Mouse (Mus musculus): ENCODE measurements around the gene Tfr2. TPM values are rescaled to one million over a fixed set of nuclear protein-coding genes. Genes with fewer than 3 reads are reported as not detected.

Tfr2 gene
- polyA plus RNA-seq, 1 experiment from 2014 or later: 10.1 TPM

DNA sequence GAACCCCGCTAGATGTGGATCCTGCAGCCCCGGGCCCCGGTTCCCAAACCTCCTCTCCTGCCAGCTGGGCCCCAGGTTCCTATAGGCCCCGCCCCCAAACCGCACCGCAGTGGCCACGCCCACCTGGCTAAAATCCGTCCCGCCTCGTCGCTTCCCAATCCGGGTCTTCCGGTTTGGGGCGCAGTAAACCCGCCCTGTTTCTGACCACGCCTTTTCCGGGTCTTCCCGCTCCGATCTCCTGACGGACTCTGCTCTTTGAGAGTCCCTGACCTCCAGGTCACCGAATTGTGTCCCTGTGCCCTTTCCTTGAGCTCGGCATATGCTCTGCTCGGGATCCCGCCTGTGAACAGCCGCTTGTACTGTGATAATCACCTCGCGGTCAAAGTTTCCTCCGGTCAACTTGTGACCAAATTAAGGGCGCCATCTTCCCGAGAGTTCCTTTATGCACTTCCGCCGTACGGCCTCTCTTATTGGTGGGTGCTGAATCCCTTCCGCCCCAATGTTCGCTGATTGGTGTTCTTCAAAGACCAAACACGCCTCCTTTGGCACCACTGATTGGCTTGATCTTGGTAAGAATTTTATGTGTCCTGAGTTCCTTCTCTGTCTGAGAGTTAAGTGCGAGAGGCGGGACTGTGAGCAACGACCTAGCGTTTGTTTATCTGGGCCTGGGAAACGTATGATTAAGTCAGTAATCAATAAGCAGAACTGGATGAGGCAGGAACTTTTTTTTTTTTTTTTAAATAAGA is 31.2 kb downstream of the Tfr2 start, which contains the start of gene Mospd3:
Gene Mospd3, minus strand, starts transcription at position 440 of the 746 bp plus-strand sequence.
- H3K9ac ChIP-seq (ENCODE audit: low read depth, low read length): peak within 1 kb of the TSS; percentile 98
- H3K4me3 ChIP-seq (ENCODE audit: low read depth, low read length): peak within 1 kb of the TSS; percentile 85
- H3K36me3 ChIP-seq (ENCODE audit: control insufficient read depth, insufficient read depth, low read length): peaks cover 3% of the 10 kb centered on the region; the same call in 1 of the 2 replicates
- WGBS: under 1% methylated on average over 41 of the region's 41 CpGs
- peak within 1 kb of the TSS; percentile 99 for H3K4me2 ChIP-seq (ENCODE audit: low read length)
- ATAC-seq: peak; percentile 97
- no peaks in the 10 kb centered on the region for H3K27me3 ChIP-seq (ENCODE audit: control insufficient read depth, insufficient read depth, low read depth, low read length)
- H3K27ac ChIP-seq (ENCODE audit: low read length): peak within 1 kb of the TSS; percentile 80
- H3K9me3 ChIP-seq (replicated peaks; ENCODE audit: control insufficient read depth, low read length, poor library complexity, severe bottlenecking): no peaks in the 10 kb centered on the region
- H3K4me1 ChIP-seq (ENCODE audit: control insufficient read depth, insufficient read depth, low read length): peaks cover 12% of the 10 kb centered on the region

DNA sequence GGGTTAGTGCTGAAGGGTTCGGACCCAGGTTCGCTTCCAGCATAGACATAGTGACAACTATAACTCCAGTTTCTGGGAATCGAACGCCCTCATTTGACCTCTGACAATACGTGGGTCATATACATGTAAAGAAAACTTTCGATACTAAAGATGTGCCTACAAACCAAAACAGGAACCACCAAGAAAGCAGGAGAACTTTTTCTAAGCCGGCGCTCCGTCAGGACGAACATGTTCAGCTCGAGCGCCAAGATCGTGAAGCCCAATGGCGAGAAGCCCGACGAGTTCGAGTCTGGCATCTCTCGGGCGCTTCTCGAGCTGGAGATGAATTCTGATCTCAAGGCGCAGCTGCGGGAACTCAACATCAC is 31.7 kb downstream of the Tfr2 start:
- WGBS: under 1% methylated on average over 22 of the region's 22 CpGs
- peaks cover 3% of the 10 kb centered on the region; the same call in 1 of the 2 replicates for H3K36me3 ChIP-seq (ENCODE audit: control insufficient read depth, insufficient read depth, low read length)
- peak overlapping the region; percentile 84 for H3K4me2 ChIP-seq (ENCODE audit: low read length)
- peaks cover 12% of the 10 kb centered on the region for H3K4me1 ChIP-seq (ENCODE audit: control insufficient read depth, insufficient read depth, low read length)
- H3K9me3 ChIP-seq (replicated peaks; ENCODE audit: control insufficient read depth, low read length, poor library complexity, severe bottlenecking): no peaks in the 10 kb centered on the region
- peak overlapping the region; percentile 54 for H3K9ac ChIP-seq (ENCODE audit: low read depth, low read length)
- H3K4me3 ChIP-seq (ENCODE audit: low read depth, low read length): peak overlapping the region; percentile 85
- no peaks in the 10 kb centered on the region for H3K27me3 ChIP-seq (ENCODE audit: control insufficient read depth, insufficient read depth, low read depth, low read length)
- no peak overlapping the region for H3K27ac ChIP-seq (ENCODE audit: low read length)
- ATAC-seq: no peak

DNA sequence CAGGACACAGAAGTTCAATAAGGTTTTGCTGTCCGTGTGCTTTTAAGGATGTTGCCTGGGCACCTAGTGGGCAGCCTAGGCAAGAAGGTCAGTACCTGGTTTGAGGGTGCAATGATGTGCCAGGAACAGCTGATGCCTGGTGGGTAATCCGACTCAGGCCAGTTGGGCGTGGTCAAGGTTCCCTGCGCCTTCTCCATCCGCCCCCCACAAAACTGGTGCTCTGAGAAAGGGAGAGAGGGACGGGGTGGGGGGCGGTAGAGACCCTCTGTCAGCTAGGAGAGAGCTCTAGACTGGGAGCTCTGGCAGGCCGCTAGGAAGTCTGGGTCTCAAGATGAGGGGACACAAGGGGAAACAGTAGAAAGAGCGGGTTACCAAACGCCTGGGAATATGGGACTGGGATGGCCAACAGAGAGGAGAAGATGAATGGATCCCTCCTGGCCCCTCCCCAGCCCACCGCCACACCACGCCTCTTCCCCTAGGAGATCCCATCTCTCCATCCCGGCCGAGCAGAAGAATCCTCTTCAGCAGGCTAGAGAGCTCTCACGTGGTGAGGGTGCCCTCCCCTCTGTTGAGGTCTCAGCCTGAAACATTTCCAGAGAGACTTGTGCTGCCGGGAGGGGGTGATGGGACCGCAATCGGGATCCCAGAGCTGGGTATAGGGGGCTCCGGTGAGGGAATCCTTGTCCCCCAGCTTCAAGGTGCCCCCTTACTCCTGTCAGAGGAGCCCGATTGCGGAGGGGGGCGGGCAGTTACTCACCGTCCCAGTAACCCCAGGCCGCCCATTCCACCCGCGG is 38.4 kb downstream of the Tfr2 start:
- ATAC-seq: no peak
- Histone ChIP-seq H3K4me2 (ENCODE audit: low read length) (peak overlapping the region; percentile 31), H3K27ac (ENCODE audit: low read length) (no peak overlapping the region), H3K9ac (ENCODE audit: low read depth, low read length) (peak overlapping the region; percentile 1), H3K4me1 (ENCODE audit: control insufficient read depth, insufficient read depth, low read length) (peaks cover 3% of the 10 kb centered on the region), H3K9me3 (replicated peaks; ENCODE audit: control insufficient read depth, low read length, poor library complexity, severe bottlenecking) (no peaks in the 10 kb centered on the region), H3K27me3 (ENCODE audit: control insufficient read depth, insufficient read depth, low read depth, low read length) (peaks cover 12% of the 10 kb centered on the region), H3K4me3 (ENCODE audit: low read depth, low read length) (0 out of 2 replicates have a peak overlapping the region, but pooled peaks have one; percentile 6), H3K36me3 (ENCODE audit: control insufficient read depth, insufficient read depth, low read length) (no peaks in the 10 kb centered on the region)
- WGBS: 11% methylated on average over 26 of the region's 26 CpGs

DNA sequence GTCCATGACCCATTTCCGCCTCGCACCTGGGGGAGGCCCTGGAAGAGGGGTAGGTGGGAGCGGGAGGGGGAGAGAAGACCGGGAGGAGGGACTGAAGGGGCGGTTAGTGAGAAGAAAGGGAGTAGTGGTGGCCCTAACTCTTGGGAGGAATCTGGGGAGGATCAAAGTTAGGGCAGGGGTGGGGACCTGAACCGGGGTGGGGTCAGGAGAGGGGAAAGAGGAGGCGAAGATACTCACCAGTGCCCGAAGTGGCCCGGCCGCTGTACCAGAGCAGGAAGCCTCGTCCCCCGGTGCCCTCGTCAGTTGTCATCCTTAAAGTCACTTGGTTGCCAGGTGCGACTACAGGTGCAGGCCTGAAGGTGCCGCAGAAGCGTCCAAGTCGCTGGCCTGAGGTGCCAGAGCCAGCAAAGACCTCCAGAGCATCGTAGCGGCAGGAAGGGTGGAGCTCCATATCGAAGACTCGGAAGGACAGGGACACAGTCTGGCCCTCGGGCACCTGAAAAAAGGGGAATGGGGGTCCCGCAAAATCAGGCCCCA is 39.1 kb downstream of the Tfr2 start:
- WGBS: 18% methylated on average over 23 of the region's 23 CpGs
- H3K4me2 ChIP-seq (ENCODE audit: low read length): peak overlapping the region; percentile 31
- H3K9me3 ChIP-seq (replicated peaks; ENCODE audit: control insufficient read depth, low read length, poor library complexity, severe bottlenecking): no peaks in the 10 kb centered on the region
- no peak overlapping the region for H3K4me3 ChIP-seq (ENCODE audit: low read depth, low read length)
- H3K4me1 ChIP-seq (ENCODE audit: control insufficient read depth, insufficient read depth, low read length): peaks cover 3% of the 10 kb centered on the region
- H3K27ac ChIP-seq (ENCODE audit: low read length): no peak overlapping the region
- peaks cover 12% of the 10 kb centered on the region for H3K27me3 ChIP-seq (ENCODE audit: control insufficient read depth, insufficient read depth, low read depth, low read length)
- H3K9ac ChIP-seq (ENCODE audit: low read depth, low read length): peak overlapping the region; percentile 1
- H3K36me3 ChIP-seq (ENCODE audit: control insufficient read depth, insufficient read depth, low read length): no peaks in the 10 kb centered on the region
- no peak for ATAC-seq

DNA sequence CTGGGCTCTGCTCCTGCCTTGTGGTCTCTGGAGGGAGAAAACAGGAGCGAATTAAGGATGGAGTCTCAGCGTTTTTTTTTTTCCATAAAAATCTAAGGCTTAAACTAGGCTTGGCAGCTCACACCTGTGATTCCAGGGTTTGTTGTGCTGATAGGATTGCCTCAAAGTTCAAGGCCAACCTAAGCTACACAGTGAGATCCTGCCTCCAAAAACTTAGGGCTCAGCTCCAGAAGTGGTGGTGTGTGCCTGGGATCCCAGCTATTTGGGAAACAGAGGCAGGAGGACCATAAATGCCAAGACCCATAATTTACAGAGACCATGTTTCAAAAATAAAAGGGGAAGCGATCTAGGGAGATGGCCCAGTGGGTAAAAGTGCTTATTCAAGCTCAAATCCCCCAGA is 39.7 kb downstream of the Tfr2 start:
- H3K36me3 ChIP-seq (ENCODE audit: control insufficient read depth, insufficient read depth, low read length): no peaks in the 10 kb centered on the region
- no peak overlapping the region for H3K9ac ChIP-seq (ENCODE audit: low read depth, low read length)
- no peak overlapping the region for H3K4me2 ChIP-seq (ENCODE audit: low read length)
- H3K27me3 ChIP-seq (ENCODE audit: control insufficient read depth, insufficient read depth, low read depth, low read length): peaks cover 12% of the 10 kb centered on the region
- peaks cover 3% of the 10 kb centered on the region for H3K4me1 ChIP-seq (ENCODE audit: control insufficient read depth, insufficient read depth, low read length)
- WGBS: 55% methylated on average over 3 of the region's 3 CpGs
- H3K4me3 ChIP-seq (ENCODE audit: low read depth, low read length): no peak overlapping the region
- ATAC-seq: no peak
- no peak overlapping the region for H3K27ac ChIP-seq (ENCODE audit: low read length)
- no peaks in the 10 kb centered on the region for H3K9me3 ChIP-seq (replicated peaks; ENCODE audit: control insufficient read depth, low read length, poor library complexity, severe bottlenecking)

DNA sequence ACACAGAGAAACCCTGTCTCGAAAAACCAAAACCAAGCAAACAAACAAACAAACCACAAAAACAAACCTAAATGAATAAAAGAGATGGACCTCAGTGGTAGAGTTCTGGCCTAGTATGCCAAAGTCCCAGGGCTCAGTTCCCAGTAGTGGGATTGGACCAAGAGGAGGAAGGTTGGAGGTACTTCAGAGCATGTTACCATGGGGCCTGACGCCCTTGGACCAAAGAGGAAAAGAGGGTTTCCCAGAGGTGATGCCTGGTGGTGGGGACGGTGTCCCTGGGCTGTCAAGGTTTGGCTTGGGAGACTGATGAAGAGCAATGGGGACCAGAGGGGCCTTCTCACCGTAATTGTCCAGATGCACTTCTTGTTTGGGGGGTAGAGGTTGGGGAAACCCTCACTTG is 40.4 kb downstream of the Tfr2 start:
- no peaks in the 10 kb centered on the region for H3K9me3 ChIP-seq (replicated peaks; ENCODE audit: control insufficient read depth, low read length, poor library complexity, severe bottlenecking)
- peaks cover 12% of the 10 kb centered on the region for H3K27me3 ChIP-seq (ENCODE audit: control insufficient read depth, insufficient read depth, low read depth, low read length)
- H3K4me3 ChIP-seq (ENCODE audit: low read depth, low read length): no peak overlapping the region
- H3K4me2 ChIP-seq (ENCODE audit: low read length): no peak overlapping the region
- no peak overlapping the region for H3K27ac ChIP-seq (ENCODE audit: low read length)
- no peaks in the 10 kb centered on the region for H3K36me3 ChIP-seq (ENCODE audit: control insufficient read depth, insufficient read depth, low read length)
- WGBS: 78% methylated on average over 4 of the region's 4 CpGs
- no peak overlapping the region for H3K9ac ChIP-seq (ENCODE audit: low read depth, low read length)
- no peak for ATAC-seq
- H3K4me1 ChIP-seq (ENCODE audit: control insufficient read depth, insufficient read depth, low read length): peaks cover 3% of the 10 kb centered on the region

DNA sequence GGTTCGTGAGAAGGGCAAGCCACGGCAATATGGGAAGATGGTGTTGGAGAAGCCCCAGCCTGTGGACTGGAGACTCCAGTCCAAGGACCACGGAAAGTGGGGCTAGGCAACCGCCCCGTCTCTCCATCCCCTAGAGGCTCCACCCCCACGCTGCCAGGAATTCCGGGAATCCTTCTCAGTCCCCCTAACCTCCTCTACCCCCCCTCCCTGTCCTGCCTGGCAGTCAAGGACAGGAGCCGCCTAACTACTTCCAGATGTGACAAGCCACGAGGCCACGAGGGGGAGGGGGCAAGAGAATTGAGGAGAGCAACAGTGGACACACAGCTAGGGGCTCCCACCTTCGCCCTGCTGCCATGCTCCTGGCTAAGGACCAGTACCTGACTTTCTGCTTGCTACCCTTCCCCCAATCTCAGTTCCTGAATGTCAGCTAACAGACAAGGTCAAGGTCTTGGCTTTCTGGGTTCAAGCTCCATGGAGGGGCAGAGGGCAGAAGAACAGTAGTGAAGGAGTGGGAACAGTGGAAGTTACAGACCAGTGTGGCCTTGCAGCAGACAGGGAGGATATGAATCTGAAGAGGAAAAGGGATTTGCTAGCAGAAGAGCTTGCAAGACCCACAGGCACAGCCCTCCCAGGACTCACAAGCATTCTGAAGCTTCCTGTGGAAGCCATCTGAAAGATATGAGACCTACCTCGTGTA is 41.1 kb downstream of the Tfr2 start:
- no peak for ATAC-seq
- no peak overlapping the region for H3K4me2 ChIP-seq (ENCODE audit: low read length)
- WGBS: 23% methylated on average over 11 of the region's 12 CpGs
- no peaks in the 10 kb centered on the region for H3K36me3 ChIP-seq (ENCODE audit: control insufficient read depth, insufficient read depth, low read length)
- H3K9me3 ChIP-seq (replicated peaks; ENCODE audit: control insufficient read depth, low read length, poor library complexity, severe bottlenecking): no peaks in the 10 kb centered on the region
- no peak overlapping the region for H3K27ac ChIP-seq (ENCODE audit: low read length)
- no peak overlapping the region for H3K9ac ChIP-seq (ENCODE audit: low read depth, low read length)
- no peak overlapping the region for H3K4me3 ChIP-seq (ENCODE audit: low read depth, low read length)
- H3K27me3 ChIP-seq (ENCODE audit: control insufficient read depth, insufficient read depth, low read depth, low read length): peaks cover 12% of the 10 kb centered on the region
- peaks cover 3% of the 10 kb centered on the region for H3K4me1 ChIP-seq (ENCODE audit: control insufficient read depth, insufficient read depth, low read length)

DNA sequence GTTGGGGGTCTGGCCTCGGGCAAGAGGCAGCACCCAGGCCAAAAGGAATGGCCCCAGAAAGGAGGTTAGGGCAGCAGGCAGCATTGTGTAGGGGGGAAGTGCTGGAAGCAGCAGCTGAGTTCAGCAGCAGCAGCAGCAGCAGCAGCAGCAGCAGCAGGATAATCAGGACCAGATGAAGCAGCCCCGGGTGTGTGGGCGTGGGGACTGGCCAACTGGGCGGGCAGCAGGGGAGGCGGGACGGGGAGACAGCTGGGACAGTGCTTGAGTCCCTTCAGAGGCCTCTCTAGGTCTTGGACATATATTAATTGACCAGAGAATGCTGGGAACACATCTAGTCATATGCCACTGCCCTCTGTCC is 41.6 kb downstream of the Tfr2 start:
- Histone ChIP-seq H3K4me2 (ENCODE audit: low read length) (no peak overlapping the region), H3K27ac (ENCODE audit: low read length) (no peak overlapping the region)

More for the DNA sequence above, 41.6 kb downstream of the Tfr2 start:
- Histone ChIP-seq H3K9ac (ENCODE audit: low read depth, low read length) (no peak overlapping the region), H3K27me3 (ENCODE audit: control insufficient read depth, insufficient read depth, low read depth, low read length) (peaks cover 12% of the 10 kb centered on the region), H3K9me3 (replicated peaks; ENCODE audit: control insufficient read depth, low read length, poor library complexity, severe bottlenecking) (no peaks in the 10 kb centered on the region), H3K36me3 (ENCODE audit: control insufficient read depth, insufficient read depth, low read length) (no peaks in the 10 kb centered on the region), H3K4me3 (ENCODE audit: low read depth, low read length) (no peak overlapping the region), H3K4me1 (ENCODE audit: control insufficient read depth, insufficient read depth, low read length) (peaks cover 3% of the 10 kb centered on the region)
- no peak for ATAC-seq
- 26% methylated on average over 6 of the region's 6 CpGs for WGBS

Data from midbrain, embryonic 16.5 days (tissue).